Mouse (Mus musculus) liver, embryonic 13.5 days (tissue): ENCODE data around the gene Per1. TPM values are rescaled to one million over a fixed set of nuclear protein-coding genes. Genes with fewer than 3 reads are reported as not detected.

Experiments used
- ATAC-seq: fragments of 200-750 bp; cut with Nextera tagmentation; 2 replicates; pipeline ENCODE4 v1.8.0; 2017; ENCODE audit warnings: low read depth, mild to moderate bottlenecking, moderate number of reproducible peaks, moderate library complexity
- DNase-seq: peaks from one replicate; pipeline ENCODE4 v3.0.0; 2022
- H3K27ac ChIP-seq: fragments of 300-500 bp; sonication (generic); 2 replicates; pipeline ENCODE4 v1.5.1; 2015; ENCODE audit warnings: moderate library complexity, mild to moderate bottlenecking, inconsistent platforms
- H3K27me3 ChIP-seq: fragments of 300-500 bp; sonication (generic); 2 replicates; pipeline ENCODE4 v1.6.1; 2015; ENCODE audit warnings: mild to moderate bottlenecking, inconsistent platforms
- H3K36me3 ChIP-seq: fragments of 300-500 bp; sonication (generic); 2 replicates; pipeline ENCODE4 v1.6.1; 2015; ENCODE audit warnings: mild to moderate bottlenecking, inconsistent platforms
- H3K4me1 ChIP-seq: fragments of 300-500 bp; sonication (generic); replicated peaks from 2 replicates; pipeline ENCODE4 v1.6.1; 2015; ENCODE audit warnings: inconsistent platforms
- H3K4me2 ChIP-seq: fragments of 300-500 bp; sonication (generic); 2 replicates; pipeline ENCODE4 v1.6.1; 2015; ENCODE audit warnings: inconsistent platforms, mild to moderate bottlenecking, moderate library complexity
- H3K4me3 ChIP-seq: fragments of 300-500 bp; sonication (generic); replicated peaks from 2 replicates; pipeline ENCODE4 v1.5.1; 2015; ENCODE audit warnings: mild to moderate bottlenecking, inconsistent platforms
- H3K9ac ChIP-seq: fragments of 300-500 bp; sonication (generic); 2 replicates; pipeline ENCODE4 v1.6.1; 2015; ENCODE audit warnings: mild to moderate bottlenecking, inconsistent platforms
- H3K9me3 ChIP-seq: fragments of 300-500 bp; sonication (generic); replicated peaks from 2 replicates; pipeline ENCODE4 v1.6.1; 2016; ENCODE audit warnings: inconsistent platforms
- WGBS: fragments of 180-500 bp; shearing (Covaris S2); methylation state at CpG from one replicate; pipeline ENCODE4 v1.1.7; 2015; ENCODE audit not compliant: insufficient replicate concordance; 5-methylcytosine and 5-hydroxymethylcytosine counted together
- polyA plus RNA-seq: library from polyadenylated mRNA; unstranded; fragments of >200 nt; fragmentation: Nextera tagmentation; extraction: Ambion mirVana; gene quantifications from 2 replicates; pipeline ENCODE4 v1.2.1, GENCODE M21; 2015

Per1 gene
- polyA plus RNA-seq, 1 experiment from 2014 or later = 1.9 TPM

- Histone ChIP-seq H3K9ac (peak within 1 kb of the TSS; percentile 75), H3K4me1 (peaks cover 66% of the 10 kb centered on the region), H3K27me3 (peaks cover 47% of the 10 kb centered on the region), H3K36me3 (no peaks in the 10 kb centered on the region), H3K4me3 (peak within 1 kb of the TSS; percentile 74), H3K4me2 (peak within 1 kb of the TSS; percentile 99), H3K9me3 (no peaks in the 10 kb centered on the region), H3K27ac (no peak within 1 kb of the TSS)
- DNase-seq = no peak
- ATAC-seq = no peak
- 2% methylated on average over 27 of the region's 27 CpGs for WGBS
Measured at GRCm38 (mm10) chr11:69120221-69121000, 25.4 kb downstream of the Per1 start, which contains the start of gene Hes7. Gene Hes7, plus strand, starts transcription at chr11:69120404.

DNA sequence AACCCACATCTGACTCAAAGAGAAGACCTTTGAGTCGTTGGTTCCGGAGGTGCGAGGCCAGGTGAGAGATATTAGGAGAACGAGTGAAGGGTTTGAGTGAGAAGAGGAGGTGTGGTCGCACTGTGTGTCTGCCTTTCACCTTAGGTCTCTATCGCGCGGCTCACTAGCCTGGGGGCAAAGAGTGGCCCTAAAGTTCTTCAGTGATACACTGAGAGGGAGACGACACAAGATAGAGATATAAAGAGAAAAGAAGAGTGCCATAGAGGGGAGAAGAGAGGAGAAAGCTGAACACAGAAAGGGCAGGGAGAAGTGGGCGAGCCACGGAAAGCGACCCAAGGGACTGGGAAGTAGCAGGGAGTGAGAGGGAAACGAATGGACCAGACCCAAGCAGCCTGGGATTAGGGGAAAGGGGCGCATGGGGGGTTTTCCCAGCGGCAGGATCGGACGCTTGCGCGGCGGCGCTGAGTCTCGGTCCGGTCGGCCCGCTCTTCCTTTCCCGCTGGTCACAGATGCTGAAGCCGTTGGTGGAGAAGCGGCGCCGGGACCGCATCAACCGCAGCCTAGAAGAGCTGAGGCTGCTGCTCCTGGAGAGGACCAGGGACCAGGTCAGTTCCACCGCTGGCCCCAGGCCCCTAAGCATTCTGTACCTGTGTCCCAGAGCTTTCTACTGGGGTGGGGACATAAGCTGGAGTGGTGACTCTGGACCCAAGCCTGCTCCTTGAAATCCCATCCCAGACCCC lies 26.2 kb downstream of the Per1 start:
- H3K4me2 ChIP-seq = peak overlapping the region; percentile 99
- H3K27ac ChIP-seq = no peak overlapping the region; the same call in 1 of the 2 replicates
- no peaks in the 10 kb centered on the region for H3K36me3 ChIP-seq
- under 1% methylated on average over 33 of the region's 33 CpGs for WGBS
- H3K9ac ChIP-seq = peak overlapping the region; percentile 75
- peaks cover 47% of the 10 kb centered on the region for H3K27me3 ChIP-seq
- no peaks in the 10 kb centered on the region for H3K9me3 ChIP-seq
- H3K4me3 ChIP-seq = peak overlapping the region; percentile 74
- ATAC-seq = no peak
- H3K4me1 ChIP-seq = peaks cover 74% of the 10 kb centered on the region
- no peak for DNase-seq

- under 1% methylated on average over 32 of the region's 32 CpGs for WGBS
- Histone ChIP-seq H3K27ac (peak overlapping the region; percentile 67), H3K27me3 (peaks cover 45% of the 10 kb centered on the region), H3K9ac (peak overlapping the region; percentile 75), H3K4me2 (peak overlapping the region; percentile 99), H3K9me3 (no peaks in the 10 kb centered on the region), H3K4me1 (peaks cover 79% of the 10 kb centered on the region), H3K36me3 (no peaks in the 10 kb centered on the region), H3K4me3 (peak overlapping the region; percentile 74)
- no peak for ATAC-seq
- DNase-seq = no peak
Measured at GRCm38 (mm10) chr11:69121741-69122335, 26.8 kb downstream of the Per1 start.

GRCm38 (mm10) chr11:69122336-69122951 lies 27.4 kb downstream of the Per1 start, which contains the start of gene 9130213A22Rik:
Gene 9130213A22Rik, minus strand, starts transcription at chr11:69122589.
- Histone ChIP-seq H3K4me1 (peaks cover 76% of the 10 kb centered on the region), H3K36me3 (no peaks in the 10 kb centered on the region), H3K4me3 (peak within 1 kb of the TSS; percentile 74), H3K4me2 (peak within 1 kb of the TSS; percentile 99), H3K27me3 (peaks cover 49% of the 10 kb centered on the region), H3K9me3 (no peaks in the 10 kb centered on the region), H3K9ac (peak within 1 kb of the TSS; percentile 75), H3K27ac (peak within 1 kb of the TSS; percentile 67)
- WGBS = under 1% methylated on average over 66 of the region's 66 CpGs
- ATAC-seq (peak; percentile 34), DNase-seq (peak; percentile 73)

DNA sequence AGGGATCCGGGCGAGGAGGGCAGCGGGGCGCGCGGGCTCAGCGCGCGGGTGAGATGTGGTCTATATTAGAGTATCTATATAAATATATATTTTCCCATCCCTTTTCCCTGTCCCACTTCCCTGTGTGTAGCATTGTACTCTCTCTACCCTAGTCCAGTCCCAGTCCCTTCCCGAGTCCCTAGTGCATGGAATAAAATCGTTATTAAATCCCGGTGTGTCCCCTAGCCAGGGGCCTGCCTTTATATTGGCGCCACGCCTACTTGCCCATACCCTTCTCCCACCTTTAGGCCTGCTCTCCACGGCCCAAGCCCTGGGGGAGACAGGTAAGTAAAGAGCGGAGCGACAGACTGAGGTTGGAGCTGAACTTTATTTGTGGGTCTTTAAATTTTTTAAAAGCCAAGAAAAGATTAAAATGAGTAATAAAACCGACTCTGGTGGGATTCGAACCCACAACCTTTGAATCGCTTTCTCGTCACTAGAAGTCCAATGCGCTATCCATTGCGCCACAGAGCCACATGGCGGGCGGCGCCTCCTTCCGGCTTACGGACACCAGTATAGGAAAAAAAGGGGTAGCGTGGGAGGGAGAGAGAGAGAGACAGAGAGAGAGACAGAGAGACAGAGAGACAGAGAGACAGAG lies 28.2 kb downstream of the Per1 start:
- WGBS = under 1% methylated on average over 29 of the region's 29 CpGs
- peak; percentile 88 for DNase-seq
- peak overlapping the region; percentile 99 for H3K4me2 ChIP-seq
- peak overlapping the region; percentile 79 for H3K27ac ChIP-seq
- no peaks in the 10 kb centered on the region for H3K9me3 ChIP-seq
- H3K4me3 ChIP-seq = peak overlapping the region; percentile 74
- peak overlapping the region; percentile 75 for H3K9ac ChIP-seq
- no peaks in the 10 kb centered on the region for H3K36me3 ChIP-seq
- peaks cover 52% of the 10 kb centered on the region for H3K27me3 ChIP-seq
- peaks cover 70% of the 10 kb centered on the region for H3K4me1 ChIP-seq
- ATAC-seq = no peak

DNA sequence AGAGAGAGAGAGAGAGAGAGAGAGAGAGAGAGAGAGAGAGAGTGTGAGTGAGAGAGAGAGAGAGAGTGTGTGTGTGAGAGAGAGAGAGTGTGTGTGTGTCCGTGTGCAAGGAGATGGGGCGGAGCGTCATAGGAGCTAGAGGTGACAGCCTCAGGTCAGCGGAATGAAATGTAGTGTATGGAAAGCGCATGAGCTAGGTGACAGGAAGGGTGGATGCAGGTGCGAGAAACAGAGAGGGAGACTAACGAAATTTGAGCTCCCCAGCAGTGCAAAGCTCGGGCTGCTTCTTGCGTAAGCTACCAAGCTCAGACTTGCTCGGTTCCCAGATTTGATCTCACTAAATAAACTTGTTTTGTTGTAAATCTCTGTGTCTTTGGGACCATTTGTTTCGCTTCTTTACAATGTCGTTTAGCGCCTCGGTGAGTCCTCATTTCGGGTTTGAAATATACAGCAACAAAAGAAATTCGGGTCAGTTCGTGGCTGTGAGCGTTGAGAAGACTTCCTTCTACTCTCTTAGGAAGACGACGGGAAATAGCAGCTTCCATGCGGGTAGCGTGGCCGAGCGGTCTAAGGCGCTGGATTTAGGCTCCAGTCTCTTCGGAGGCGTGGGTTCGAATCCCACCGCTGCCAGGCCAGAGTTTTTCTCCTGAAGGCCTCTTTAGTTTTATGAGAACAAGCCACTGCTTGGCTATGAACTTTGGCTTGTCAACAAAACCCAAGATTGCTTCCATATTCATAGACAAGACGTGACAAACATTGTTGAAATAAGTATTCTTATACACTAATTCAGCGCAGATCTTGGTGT lies 28.9 kb downstream of the Per1 start:
- under 1% methylated on average over 31 of the region's 31 CpGs for WGBS
- ATAC-seq = peak; percentile 75
- DNase-seq = peak; percentile 85
- H3K9me3 ChIP-seq = no peaks in the 10 kb centered on the region
- H3K27ac ChIP-seq = peak overlapping the region; percentile 79
- H3K36me3 ChIP-seq = no peaks in the 10 kb centered on the region
- peaks cover 57% of the 10 kb centered on the region for H3K27me3 ChIP-seq
- peaks cover 65% of the 10 kb centered on the region for H3K4me1 ChIP-seq
- peak overlapping the region; percentile 74 for H3K4me3 ChIP-seq
- H3K4me2 ChIP-seq = peak overlapping the region; percentile 99
- peak overlapping the region; percentile 75 for H3K9ac ChIP-seq

GRCm38 (mm10) chr11:69124498-69124847 lies 29.5 kb downstream of the Per1 start:
- Histone ChIP-seq H3K27me3 (peaks cover 55% of the 10 kb centered on the region), H3K4me1 (peaks cover 59% of the 10 kb centered on the region), H3K27ac (no peak overlapping the region), H3K36me3 (no peaks in the 10 kb centered on the region), H3K4me3 (peak overlapping the region; percentile 74), H3K9ac (no peak overlapping the region), H3K4me2 (peak overlapping the region; percentile 99), H3K9me3 (no peaks in the 10 kb centered on the region)
- WGBS = 0% methylated on average over 3 of the region's 3 CpGs
- peak; percentile 51 for ATAC-seq
- DNase-seq = peak; percentile 68

DNA sequence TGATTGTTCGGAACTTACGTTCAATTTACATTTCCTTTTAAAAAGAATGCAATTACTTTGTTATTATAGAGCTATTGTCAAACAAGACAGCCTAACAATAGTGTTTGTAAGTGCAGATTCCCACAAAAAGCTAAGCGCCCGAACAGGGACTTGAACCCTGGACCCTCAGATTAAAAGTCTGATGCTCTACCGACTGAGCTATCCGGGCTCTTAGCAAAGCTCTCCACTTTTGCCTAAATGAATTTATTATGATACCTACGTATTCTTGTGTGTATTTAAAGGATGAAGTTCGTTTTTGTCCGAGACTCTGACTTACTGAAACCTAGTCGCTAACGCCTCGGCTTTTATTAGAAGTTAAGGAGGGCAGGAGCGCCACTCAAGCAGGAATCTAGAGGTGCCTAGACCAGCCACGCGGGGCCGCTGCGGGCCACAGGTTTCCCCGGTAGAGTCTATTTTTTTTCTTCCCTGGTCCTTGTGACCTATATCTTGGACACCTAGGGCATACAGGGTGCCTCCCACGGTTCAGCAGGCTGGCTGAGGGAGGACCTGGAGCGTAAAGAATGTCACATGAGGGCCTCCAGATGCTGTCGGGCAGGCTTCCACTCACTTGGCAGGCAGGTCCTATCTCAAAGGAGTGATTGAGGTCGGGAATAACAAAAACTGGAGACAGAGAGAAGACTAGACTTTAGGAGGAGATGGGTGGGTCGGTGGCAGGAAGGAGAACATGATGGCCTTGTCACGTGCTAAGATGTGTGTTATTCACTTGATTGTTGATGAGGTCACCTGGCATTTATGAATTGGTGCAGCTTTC lies 30.2 kb downstream of the Per1 start:
- H3K27me3 ChIP-seq = peaks cover 50% of the 10 kb centered on the region
- peak; percentile 80 for DNase-seq

DNA sequence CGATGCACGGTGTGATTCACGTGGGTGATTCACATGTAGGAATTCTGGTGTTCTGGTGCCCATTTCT lies 30.7 kb downstream of the Per1 start, which contains the start of gene Aloxe3:
Aloxe3 (plus strand) TSS at position 45 of the 67 bp plus-strand sequence.
- H3K36me3 ChIP-seq = no peaks in the 10 kb centered on the region
- 8% methylated on average over 3 of the region's 3 CpGs for WGBS
- peaks cover 47% of the 10 kb centered on the region for H3K4me1 ChIP-seq
- peak within 1 kb of the TSS; percentile 53; the same call in 1 of the 2 replicates for H3K27ac ChIP-seq
- peaks cover 46% of the 10 kb centered on the region for H3K27me3 ChIP-seq
- ATAC-seq (no peak), DNase-seq (no peak)
- H3K4me3 ChIP-seq = peak within 1 kb of the TSS; percentile 72
- peak within 1 kb of the TSS; percentile 73 for H3K9ac ChIP-seq
- H3K4me2 ChIP-seq = peak within 1 kb of the TSS; percentile 94
- no peaks in the 10 kb centered on the region for H3K9me3 ChIP-seq

More for the DNA sequence above, 30.2 kb downstream of the Per1 start:
- under 1% methylated on average over 24 of the region's 24 CpGs for WGBS
- peak overlapping the region; percentile 72 for H3K4me3 ChIP-seq
- H3K9me3 ChIP-seq = no peaks in the 10 kb centered on the region
- H3K27ac ChIP-seq = peak overlapping the region; percentile 53; the same call in 1 of the 2 replicates
- peak overlapping the region; percentile 73 for H3K9ac ChIP-seq
- peak overlapping the region; percentile 94 for H3K4me2 ChIP-seq
- ATAC-seq = peak; percentile 47
- peaks cover 51% of the 10 kb centered on the region for H3K4me1 ChIP-seq
- H3K36me3 ChIP-seq = no peaks in the 10 kb centered on the region
